ENCODE assay signal across 16 mouse cellular contexts in genomic region chr2:92017440-92017839, GRCm38 (mm10). TPM values are rescaled to one million over a fixed set of nuclear protein-coding genes. Genes with fewer than 3 reads are reported as not detected.
DNase-seq lines count a peak whose midpoint lies in the region; ATAC-seq and TF ChIP-seq lines count a peak whose summit lies in the region.
"Had no signal": no experiment of that assay in that cellular context is flagged by ENCODE, and none has a peak within 500 bp of the region (broad histone marks: within the 10 kb centered on the region; RNA-seq: fewer than 3 reads in every experiment).

No protein-coding gene starts in this region.

- WGBS in heart, embryonic 11.5 days (ENCODE audit: insufficient replicate concordance) = 52% methylated on average over 1 of the region's 1 CpGs
- WGBS in intestine, embryonic 16.5 days = 56% methylated on average over 1 of the region's 1 CpGs
- 69% methylated on average over 1 of the region's 1 CpGs for WGBS in intestine, embryonic 15.5 days
- WGBS in lung, embryonic 15.5 days = 48% methylated on average over 1 of the region's 1 CpGs
- 39% methylated on average over 1 of the region's 1 CpGs for WGBS in lung, adult 2 months
- WGBS in stomach, postnatal 0 days = 42% methylated on average over 1 of the region's 1 CpGs

- H3K36me3 ChIP-seq in heart, embryonic 11.5 days (ENCODE audit: control insufficient read depth, insufficient read depth, low read length) = no peaks in the 10 kb centered on the region
- no peaks in the 10 kb centered on the region for H3K36me3 ChIP-seq in intestine, embryonic 16.5 days (ENCODE audit: control insufficient read depth, insufficient read depth, low read length)
- H3K36me3 ChIP-seq in intestine, embryonic 15.5 days = no peaks in the 10 kb centered on the region
- no peaks in the 10 kb centered on the region for H3K36me3 ChIP-seq in lung, embryonic 15.5 days
- no peaks in the 10 kb centered on the region for H3K36me3 ChIP-seq in stomach, postnatal 0 days (ENCODE audit: control insufficient read depth, insufficient read depth, low read length)
- H3K36me3 ChIP-seq: hindbrain, embryonic 10.5 days; neural tube, embryonic 12.5 days had no signal

- H3K27me3 ChIP-seq in heart, embryonic 11.5 days (ENCODE audit: control insufficient read depth, insufficient read depth, low read length) = no peaks in the 10 kb centered on the region
- no peaks in the 10 kb centered on the region for H3K27me3 ChIP-seq in intestine, embryonic 16.5 days (replicated peaks; ENCODE audit: control insufficient read depth, insufficient read depth, low read length)
- H3K27me3 ChIP-seq in intestine, embryonic 15.5 days (replicated peaks) = no peaks in the 10 kb centered on the region
- no peaks in the 10 kb centered on the region for H3K27me3 ChIP-seq in lung, embryonic 15.5 days
- no peaks in the 10 kb centered on the region for H3K27me3 ChIP-seq in stomach, postnatal 0 days (ENCODE audit: control insufficient read depth, insufficient read depth, low read length)

- no peak for TF ChIP-seq POLR2A in lung, adult 2 months (IDR thresholded peaks at IDR 0.05; ENCODE audit: borderline replicate concordance, extremely low read depth, low read depth, low read length)

- H3K27ac ChIP-seq in heart, embryonic 11.5 days (ENCODE audit: low read depth, low read length) = no peak overlapping the region
- H3K27ac ChIP-seq in intestine, embryonic 16.5 days (ENCODE audit: low read length) = peak overlapping the region; percentile 81
- no peak overlapping the region; the same call in 1 of the 2 replicates for H3K27ac ChIP-seq in intestine, embryonic 15.5 days
- peak overlapping the region; percentile 20; the same call in 1 of the 2 replicates for H3K27ac ChIP-seq in lung, embryonic 15.5 days
- H3K27ac ChIP-seq in stomach, postnatal 0 days (replicated peaks) = 0 out of 2 replicates have a peak overlapping the region, but pooled peaks have one; percentile 58
- H3K27ac ChIP-seq: hindbrain, embryonic 10.5 days; layer of hippocampus, adult 2 months; neural tube, embryonic 12.5 days had no signal

- H3K9ac ChIP-seq in heart, embryonic 11.5 days (ENCODE audit: low read depth, low read length) = no peak overlapping the region
- H3K9ac ChIP-seq in intestine, embryonic 16.5 days (ENCODE audit: low read depth, low read length) = no peak overlapping the region
- H3K9ac ChIP-seq in intestine, embryonic 15.5 days = no peak overlapping the region
- H3K9ac ChIP-seq in lung, embryonic 15.5 days = no peak overlapping the region
- H3K9ac ChIP-seq in stomach, postnatal 0 days (ENCODE audit: low read length) = no peak overlapping the region
- H3K9ac ChIP-seq: neural tube, embryonic 12.5 days had no signal

- no peaks in the 10 kb centered on the region for H3K9me3 ChIP-seq in heart, embryonic 11.5 days (replicated peaks; ENCODE audit: control insufficient read depth, low read length)
- H3K9me3 ChIP-seq in intestine, embryonic 16.5 days (ENCODE audit: control insufficient read depth, low read length) = no peaks in the 10 kb centered on the region
- no peaks in the 10 kb centered on the region for H3K9me3 ChIP-seq in intestine, embryonic 15.5 days
- no peaks in the 10 kb centered on the region for H3K9me3 ChIP-seq in lung, embryonic 15.5 days
- H3K9me3 ChIP-seq in stomach, postnatal 0 days (ENCODE audit: control insufficient read depth, low read length) = no peaks in the 10 kb centered on the region
- H3K9me3 ChIP-seq: hindbrain, embryonic 10.5 days; neural tube, embryonic 12.5 days had no signal

- no peak for ATAC-seq in heart, embryonic 11.5 days (replicated peaks; ENCODE audit: insufficient number of reproducible peaks, low FRiP score, low TSS enrichment)
- no peak for ATAC-seq in intestine, embryonic 16.5 days
- no peak for ATAC-seq in intestine, embryonic 15.5 days
- no peak for ATAC-seq in lung, embryonic 15.5 days (ENCODE audit: borderline replicate concordance, extremely low read depth, low FRiP score, low TSS enrichment)
- ATAC-seq in stomach, postnatal 0 days (ENCODE audit: low FRiP score, low TSS enrichment) = no peak
- ATAC-seq: forebrain, embryonic 14.5 days had no signal

- DNase-seq in heart, adult 11 months = peak; percentile 93
- DNase-seq in lung, adult 2 months = no peak
- no peak for DNase-seq in stomach, postnatal 0 days (ENCODE audit: low spot score)
- no peak for DNase-seq in thymus, adult 18-20 months
- DNase-seq: cerebellum, adult 8-10 months; cerebellum, postnatal 36 days; embryo, embryonic 11 days; right cerebral cortex, postnatal 25 days had no signal

- H3K4me1 ChIP-seq in heart, embryonic 11.5 days (ENCODE audit: control insufficient read depth, insufficient read depth, low read length) = peaks cover 23% of the 10 kb centered on the region
- peaks cover 49% of the 10 kb centered on the region for H3K4me1 ChIP-seq in intestine, embryonic 16.5 days (ENCODE audit: control insufficient read depth, insufficient read depth, low read length)
- H3K4me1 ChIP-seq in intestine, embryonic 15.5 days (replicated peaks) = peaks cover 63% of the 10 kb centered on the region
- peaks cover 86% of the 10 kb centered on the region for H3K4me1 ChIP-seq in lung, embryonic 15.5 days
- peaks cover 5% of the 10 kb centered on the region; the same call in 1 of the 2 replicates for H3K4me1 ChIP-seq in lung, adult 2 months (ENCODE audit: control insufficient read depth, insufficient read depth, low read length)
- H3K4me1 ChIP-seq in stomach, postnatal 0 days (replicated peaks; ENCODE audit: control insufficient read depth, insufficient read depth) = peaks cover 12% of the 10 kb centered on the region
- H3K4me1 ChIP-seq: neural tube, embryonic 12.5 days had no signal

- TF ChIP-seq CTCF in lung, adult 2 months (IDR thresholded peaks at IDR 0.05; ENCODE audit: insufficient read depth, low read length) = no peak
- no peak for TF ChIP-seq CTCF in stomach, postnatal 0 days (IDR thresholded peaks at IDR 0.05; ENCODE audit: low read depth)

- no peak overlapping the region for H3K4me2 ChIP-seq in heart, embryonic 11.5 days
- H3K4me2 ChIP-seq in intestine, embryonic 16.5 days (ENCODE audit: low read depth, low read length) = no peak overlapping the region
- no peak overlapping the region for H3K4me2 ChIP-seq in intestine, embryonic 15.5 days (replicated peaks)
- no peak overlapping the region for H3K4me2 ChIP-seq in lung, embryonic 15.5 days
- H3K4me2 ChIP-seq in stomach, postnatal 0 days (replicated peaks; ENCODE audit: low read depth) = no peak overlapping the region
- H3K4me2 ChIP-seq: neural tube, embryonic 12.5 days had no signal

- H3K4me3 ChIP-seq in heart, embryonic 11.5 days (ENCODE audit: low read depth, low read length) = no peak overlapping the region
- H3K4me3 ChIP-seq in intestine, embryonic 16.5 days (ENCODE audit: low read length) = no peak overlapping the region
- no peak overlapping the region for H3K4me3 ChIP-seq in intestine, embryonic 15.5 days (replicated peaks)
- no peak overlapping the region for H3K4me3 ChIP-seq in lung, embryonic 15.5 days
- H3K4me3 ChIP-seq in lung, adult 2 months (replicated peaks; ENCODE audit: extremely low read depth, low read depth, low read length) = no peak overlapping the region
- no peak overlapping the region for H3K4me3 ChIP-seq in stomach, postnatal 0 days (ENCODE audit: low read depth, low read length)
- H3K4me3 ChIP-seq: hindbrain, embryonic 10.5 days; layer of hippocampus, adult 2 months; neural tube, embryonic 12.5 days had no signal

- no peak for TF ChIP-seq EP300 in stomach, postnatal 0 days (optimal IDR thresholded peaks at IDR 0.05)

RNA-seq across cellular contexts. Expression of gene Creb3l1, which starts 6.9 kb away (rescaled TPM):
- polyA plus RNA-seq in heart, embryonic 11.5 days (2014; fragmentation: Nextera tagmentation; extraction: Ambion mirVana) = 8.2 TPM in 2 replicates
- 16.6 and 17.6 TPM in 2 replicates for polyA plus RNA-seq in intestine, embryonic 16.5 days (2015; fragmentation: Nextera tagmentation; extraction: Ambion mirVana)
- polyA plus RNA-seq in intestine, embryonic 15.5 days (2015; fragmentation: Nextera tagmentation; extraction: Ambion mirVana) = 16.8 and 18.7 TPM in 2 replicates
- polyA plus RNA-seq in lung, embryonic 15.5 days (2015; fragmentation: Nextera tagmentation; extraction: Ambion mirVana) = 11.4 and 11.5 TPM in 2 replicates
- polyA plus RNA-seq in lung, adult 2 months (2012; rRNA removed) = 11.6 and 15.0 TPM in 2 replicates
- polyA plus RNA-seq in stomach, postnatal 0 days (2015; fragmentation: Nextera tagmentation; extraction: Ambion mirVana) = 13.2 and 15.6 TPM in 2 replicates

RNA-seq across cellular contexts. Expression of gene Dgkz, which starts 41.8 kb away (rescaled TPM):
- 42.1 and 49.6 TPM in 2 replicates for polyA plus RNA-seq in heart, embryonic 11.5 days (2014; fragmentation: Nextera tagmentation; extraction: Ambion mirVana)
- 46.4 and 66.7 TPM in 2 replicates for polyA plus RNA-seq in intestine, embryonic 16.5 days (2015; fragmentation: Nextera tagmentation; extraction: Ambion mirVana)
- polyA plus RNA-seq in intestine, embryonic 15.5 days (2015; fragmentation: Nextera tagmentation; extraction: Ambion mirVana) = 60.3 and 76.1 TPM in 2 replicates
- polyA plus RNA-seq in lung, embryonic 15.5 days (2015; fragmentation: Nextera tagmentation; extraction: Ambion mirVana) = 52.3 and 54.0 TPM in 2 replicates
- 252 and 308 TPM in 2 replicates for polyA plus RNA-seq in lung, adult 2 months (2012; rRNA removed)
- 18.6 and 23.2 TPM in 2 replicates for polyA plus RNA-seq in stomach, postnatal 0 days (2015; fragmentation: Nextera tagmentation; extraction: Ambion mirVana)

Comparison
In these comparisons a context has a peak if more than half of its experiments do, and no peak if none do; other contexts are left out.
1. H3K27ac ChIP-seq: peak in intestine, embryonic 16.5 days (single experiment), lung, embryonic 15.5 days (single experiment) and stomach, postnatal 0 days (single experiment); none in heart, embryonic 11.5 days (single experiment) and intestine, embryonic 15.5 days (single experiment).